Mouse (Mus musculus) lung, embryonic 16.5 days (tissue): ENCODE data around the gene Sppl3. TPM values are rescaled to one million over a fixed set of nuclear protein-coding genes. Genes with fewer than 3 reads are reported as not detected.

Source experiments
- ATAC-seq: fragments of 200-750 bp; cut with Nextera tagmentation; 2 replicates; pipeline ENCODE4 v1.8.0; 2017; ENCODE audit warnings: low read depth, mild to moderate bottlenecking, moderate library complexity
- H3K27ac ChIP-seq: fragments of 300-500 bp; sonication (generic); 2 replicates; pipeline ENCODE4 v1.5.1; 2014; ENCODE audit warnings: mild to moderate bottlenecking, control low read depth, low read length
- H3K27me3 ChIP-seq: fragments of 300-500 bp; sonication (generic); 2 replicates; pipeline ENCODE4 v1.6.1; 2014; ENCODE audit warnings: low read depth, low read length, mixed read lengths; ENCODE audit not compliant: control insufficient read depth, insufficient read depth
- H3K36me3 ChIP-seq: fragments of 300-500 bp; sonication (generic); 2 replicates; pipeline ENCODE4 v1.6.1; 2014; ENCODE audit warnings: low read length; ENCODE audit not compliant: control insufficient read depth, insufficient read depth
- H3K4me1 ChIP-seq: fragments of 300-500 bp; sonication (generic); replicated peaks from 2 replicates; pipeline ENCODE4 v1.6.1; 2014; ENCODE audit warnings: low read length, mixed read lengths; ENCODE audit not compliant: control insufficient read depth, insufficient read depth
- H3K4me2 ChIP-seq: fragments of 300-500 bp; sonication (generic); 2 replicates; pipeline ENCODE4 v1.6.1; 2014; ENCODE audit warnings: low read depth, low read length, control low read depth
- H3K4me3 ChIP-seq: fragments of 300-500 bp; sonication (generic); 2 replicates; pipeline ENCODE4 v1.5.1; 2014; ENCODE audit warnings: mild to moderate bottlenecking, low read length, control low read depth
- H3K9ac ChIP-seq: fragments of 300-500 bp; sonication (generic); 2 replicates; pipeline ENCODE4 v1.6.1; 2014; ENCODE audit warnings: low read length, control low read depth
- H3K9me3 ChIP-seq: fragments of 300-500 bp; sonication (generic); 2 replicates; pipeline ENCODE4 v1.6.1; 2016; ENCODE audit warnings: low read length; ENCODE audit not compliant: control insufficient read depth
- WGBS: fragments of 180-500 bp; shearing (Covaris S2); extraction: QIAGEN DNeasy Blood & Tissue Kit; methylation state at CpG from one replicate; pipeline ENCODE4 v1.1.7; 2014; 5-methylcytosine and 5-hydroxymethylcytosine counted together
- polyA plus RNA-seq: library from polyadenylated mRNA; unstranded; fragments of >200 nt; fragmentation: Nextera tagmentation; extraction: Ambion mirVana; gene quantifications from 2 replicates; pipeline ENCODE4 v1.2.1, GENCODE M21; 2015

The Sppl3 gene
- polyA plus RNA-seq, 1 experiment from 2014 or later: 9.6 TPM

DNA sequence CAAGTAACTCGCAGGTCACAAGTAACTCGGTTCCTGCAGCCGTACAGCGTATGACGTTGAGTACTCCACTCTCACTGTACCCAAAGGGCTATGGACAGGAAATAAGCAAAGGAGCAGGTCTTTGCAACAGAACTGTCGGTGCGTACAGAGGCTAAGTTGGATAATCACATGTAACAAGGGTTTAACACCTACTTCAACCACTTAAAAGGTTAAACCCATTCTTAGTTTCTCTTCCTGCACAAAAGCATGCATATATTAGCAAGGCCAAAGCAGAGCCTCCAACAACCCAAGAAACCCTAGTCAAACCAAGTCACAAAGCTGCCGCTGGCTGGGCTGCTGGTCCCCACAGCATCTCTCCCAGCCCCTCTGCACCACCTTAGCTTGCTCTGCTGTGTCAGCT is 121.5 kb downstream of the Sppl3 start:
- Histone ChIP-seq H3K4me3 (no peak overlapping the region), H3K27me3 (no peaks in the 10 kb centered on the region), H3K4me1 (peaks cover 11% of the 10 kb centered on the region; the same call in 1 of the 2 replicates), H3K9ac (no peak overlapping the region), H3K4me2 (no peak overlapping the region), H3K36me3 (peaks cover 7% of the 10 kb centered on the region; the same call in 1 of the 2 replicates), H3K9me3 (no peaks in the 10 kb centered on the region), H3K27ac (no peak overlapping the region)
- WGBS: 89% methylated on average over 8 of the region's 8 CpGs
- ATAC-seq: no peak

GRCm38 (mm10) chr5:115133358-115134066 is 122.6 kb downstream of the Sppl3 start:
- peak overlapping the region; percentile 88 for H3K9ac ChIP-seq
- H3K4me2 ChIP-seq: peak overlapping the region; percentile 98
- no peak overlapping the region for H3K27ac ChIP-seq
- peaks cover 2% of the 10 kb centered on the region; the same call in 1 of the 2 replicates for H3K36me3 ChIP-seq
- no peaks in the 10 kb centered on the region for H3K9me3 ChIP-seq
- H3K4me3 ChIP-seq: peak overlapping the region; percentile 90
- WGBS: 54% methylated on average over 6 of the region's 6 CpGs
- ATAC-seq: no peak
- peaks cover 11% of the 10 kb centered on the region; the same call in 1 of the 2 replicates for H3K4me1 ChIP-seq
- H3K27me3 ChIP-seq: no peaks in the 10 kb centered on the region

DNA sequence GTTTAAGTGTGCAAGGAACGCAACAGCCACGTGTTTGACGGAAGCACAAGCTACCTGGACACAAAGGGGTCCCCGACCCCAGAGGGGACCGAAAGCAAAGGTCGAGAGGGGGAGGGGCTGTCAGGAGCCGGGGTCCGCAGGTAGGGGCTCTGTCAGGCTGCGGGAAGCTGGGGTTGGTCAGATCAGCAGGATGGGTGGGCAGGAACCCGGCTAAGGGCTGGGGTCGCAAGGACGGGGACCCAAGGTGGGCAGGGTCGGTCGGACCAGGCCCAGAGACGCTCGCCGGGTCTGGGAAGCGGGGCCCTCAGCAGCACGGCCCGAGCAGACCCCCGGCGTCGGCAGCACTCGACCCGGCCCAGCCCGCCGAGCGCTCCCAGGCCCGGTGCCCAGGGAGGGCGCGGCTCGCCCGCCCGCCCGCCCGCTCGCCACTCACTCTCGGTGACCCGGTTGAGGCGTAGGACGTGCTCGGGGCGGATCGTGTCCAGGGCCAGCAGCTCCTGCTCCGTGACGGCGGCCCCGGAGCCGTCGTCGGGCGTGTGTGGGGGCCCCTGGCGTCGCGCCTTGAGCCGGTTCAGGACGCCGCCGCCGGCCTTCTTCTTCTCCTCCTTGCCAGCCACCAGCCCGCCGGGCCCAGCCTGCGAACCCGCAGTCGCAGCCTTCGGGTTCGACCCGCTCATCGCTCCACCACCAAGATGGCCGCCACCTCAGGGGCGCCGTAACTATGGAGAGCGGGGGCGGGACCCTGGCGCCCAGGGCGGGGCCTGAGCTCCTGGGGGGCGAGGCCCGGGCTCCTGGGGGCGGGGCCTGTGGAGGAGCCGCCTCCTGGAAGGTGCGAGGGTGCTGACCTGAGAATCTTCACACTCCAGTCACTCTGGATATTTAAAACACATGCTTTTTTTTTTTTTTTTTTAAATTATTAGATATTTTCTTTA is 123.6 kb downstream of the Sppl3 start, which contains the start of gene Unc119b:
Gene Unc119b, minus strand, starts transcription at position 742 of the 932 bp plus-strand sequence.
- Histone ChIP-seq H3K4me1 (peaks cover 11% of the 10 kb centered on the region; the same call in 1 of the 2 replicates), H3K9ac (peak within 1 kb of the TSS; percentile 88), H3K27ac (no peak within 1 kb of the TSS), H3K27me3 (no peaks in the 10 kb centered on the region), H3K9me3 (no peaks in the 10 kb centered on the region), H3K4me3 (peak within 1 kb of the TSS; percentile 90), H3K36me3 (no peaks in the 10 kb centered on the region), H3K4me2 (peak within 1 kb of the TSS; percentile 98)
- peak; percentile 97 for ATAC-seq
- under 1% methylated on average over 75 of the region's 81 CpGs for WGBS

GRCm38 (mm10) chr5:115139124-115139523 is 128.2 kb downstream of the Sppl3 start:
- Histone ChIP-seq H3K9me3 (no peaks in the 10 kb centered on the region), H3K27ac (no peak overlapping the region), H3K36me3 (no peaks in the 10 kb centered on the region), H3K4me2 (no peak overlapping the region), H3K4me3 (no peak overlapping the region), H3K4me1 (peaks cover 1% of the 10 kb centered on the region; the same call in 1 of the 2 replicates), H3K9ac (no peak overlapping the region), H3K27me3 (no peaks in the 10 kb centered on the region)
- ATAC-seq: no peak
- 51% methylated on average over 4 of the region's 4 CpGs for WGBS

DNA sequence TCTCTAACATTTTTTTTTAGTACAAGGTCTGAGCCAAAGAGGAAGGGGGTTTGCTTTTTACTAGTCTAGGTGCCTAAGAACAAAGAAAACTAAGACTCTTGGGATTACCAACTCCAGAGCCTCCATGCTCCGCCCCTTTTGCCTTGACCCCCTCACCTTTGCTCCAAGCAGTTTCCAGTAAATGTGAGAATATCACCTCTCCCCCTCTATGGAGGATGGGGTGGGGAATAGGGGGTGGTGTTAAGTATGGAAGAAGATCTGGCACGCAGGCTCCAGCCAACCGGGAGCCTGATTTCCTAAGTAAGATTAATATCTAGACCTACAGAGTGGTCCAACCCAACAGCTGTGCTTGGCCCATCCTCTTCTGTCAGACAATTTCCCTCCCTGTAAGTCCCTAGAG is 129.8 kb downstream of the Sppl3 start:
- Histone ChIP-seq H3K4me1 (no peaks in the 10 kb centered on the region), H3K4me2 (no peak overlapping the region), H3K9ac (no peak overlapping the region), H3K27me3 (no peaks in the 10 kb centered on the region), H3K27ac (no peak overlapping the region), H3K4me3 (no peak overlapping the region), H3K9me3 (no peaks in the 10 kb centered on the region), H3K36me3 (no peaks in the 10 kb centered on the region; the same call in 1 of the 2 replicates)
- ATAC-seq: no peak
- 51% methylated on average over 3 of the region's 3 CpGs for WGBS

GRCm38 (mm10) chr5:115142166-115142697 is 131.3 kb downstream of the Sppl3 start:
- Histone ChIP-seq H3K4me3 (no peak overlapping the region), H3K27ac (no peak overlapping the region), H3K4me1 (no peaks in the 10 kb centered on the region), H3K9me3 (no peaks in the 10 kb centered on the region), H3K4me2 (no peak overlapping the region), H3K36me3 (peaks cover 10% of the 10 kb centered on the region), H3K27me3 (no peaks in the 10 kb centered on the region), H3K9ac (no peak overlapping the region)
- no peak for ATAC-seq
- 86% methylated on average over 9 of the region's 9 CpGs for WGBS

GRCm38 (mm10) chr5:115143552-115143951 is 132.6 kb downstream of the Sppl3 start:
- ATAC-seq: no peak
- Histone ChIP-seq H3K4me3 (no peak overlapping the region), H3K27ac (no peak overlapping the region), H3K27me3 (no peaks in the 10 kb centered on the region), H3K4me1 (no peaks in the 10 kb centered on the region), H3K36me3 (peaks cover 21% of the 10 kb centered on the region), H3K4me2 (no peak overlapping the region), H3K9ac (no peak overlapping the region), H3K9me3 (no peaks in the 10 kb centered on the region)
- 67% methylated on average over 10 of the region's 10 CpGs for WGBS

DNA sequence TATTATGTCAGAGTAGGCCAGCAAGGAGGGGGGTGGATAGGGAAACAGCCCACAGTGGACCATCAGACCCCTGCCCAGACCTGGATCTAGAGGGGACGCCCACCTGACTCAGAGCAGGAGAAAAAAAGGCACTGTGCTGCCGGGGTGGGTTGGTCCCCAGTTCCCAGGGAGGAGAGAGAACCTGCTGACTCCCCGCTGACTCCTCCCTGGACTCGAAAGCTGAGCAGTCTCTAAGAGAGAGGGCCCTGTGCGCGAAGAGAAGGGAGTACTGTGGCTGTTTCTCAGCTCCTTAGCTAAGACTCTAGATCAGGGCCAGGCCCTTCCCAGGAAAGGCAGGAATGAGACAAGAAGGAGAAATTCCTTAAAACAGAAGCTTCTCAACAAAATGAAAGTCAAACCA is 133.5 kb downstream of the Sppl3 start:
- ATAC-seq: no peak
- Histone ChIP-seq H3K9ac (no peak overlapping the region), H3K4me1 (no peaks in the 10 kb centered on the region), H3K36me3 (peaks cover 26% of the 10 kb centered on the region), H3K4me2 (no peak overlapping the region), H3K27ac (no peak overlapping the region), H3K27me3 (no peaks in the 10 kb centered on the region), H3K9me3 (no peaks in the 10 kb centered on the region), H3K4me3 (no peak overlapping the region)
- WGBS: 73% methylated on average over 6 of the region's 6 CpGs
